Mouse (Mus musculus) lung, embryonic 15.5 days (tissue): ENCODE measurements at regions not wholly inside any gene's neighbourhood (a gene's known extent, or its start where the extent isn't known, plus 50 kb on each side); places are given as distances from the start of the nearest gene placed in this dataset. TPM values are rescaled to one million over a fixed set of nuclear protein-coding genes. Genes with fewer than 3 reads are reported as not detected.

Experiments
- ATAC-seq: fragments of 200-750 bp; cut with Nextera tagmentation; 2 replicates; pipeline ENCODE4 v1.8.0; 2017; ENCODE audit warnings: moderate number of reproducible peaks, borderline replicate concordance; ENCODE audit not compliant: low FRiP score, low TSS enrichment; ENCODE audit errors: extremely low read depth
- H3K27ac ChIP-seq: fragments of 300-500 bp; sonication (generic); 2 replicates; pipeline ENCODE4 v1.5.1; 2015; ENCODE audit warnings: moderate library complexity, mild to moderate bottlenecking, inconsistent platforms
- H3K27me3 ChIP-seq: fragments of 300-500 bp; sonication (generic); 2 replicates; pipeline ENCODE4 v1.6.1; 2015; ENCODE audit warnings: inconsistent platforms
- H3K36me3 ChIP-seq: fragments of 300-500 bp; sonication (generic); 2 replicates; pipeline ENCODE4 v1.6.1; 2015; ENCODE audit warnings: inconsistent platforms
- H3K4me1 ChIP-seq: fragments of 300-500 bp; sonication (generic); 2 replicates; pipeline ENCODE4 v1.6.1; 2015; ENCODE audit warnings: inconsistent platforms
- H3K4me2 ChIP-seq: fragments of 300-500 bp; sonication (generic); 2 replicates; pipeline ENCODE4 v1.6.1; 2015; ENCODE audit warnings: inconsistent platforms, mild to moderate bottlenecking, moderate library complexity
- H3K4me3 ChIP-seq: fragments of 300-500 bp; sonication (generic); 2 replicates; pipeline ENCODE4 v1.5.1; 2015; ENCODE audit warnings: mild to moderate bottlenecking, inconsistent platforms
- H3K9ac ChIP-seq: fragments of 300-500 bp; sonication (generic); 2 replicates; pipeline ENCODE4 v1.6.1; 2015; ENCODE audit warnings: inconsistent platforms
- H3K9me3 ChIP-seq: fragments of 300-500 bp; sonication (generic); 2 replicates; pipeline ENCODE4 v1.6.1; 2016; ENCODE audit warnings: inconsistent platforms
- WGBS: fragments of 180-500 bp; shearing (Covaris S2); methylation state at CpG from one replicate; pipeline ENCODE4 v1.1.7; 2015; 5-methylcytosine and 5-hydroxymethylcytosine counted together
- microRNA-seq: library from miRNA; unstranded; fragments of <30 nt; microRNA quantifications from one replicate; pipeline ENCODE4, GENCODE M21; 2016

DNA sequence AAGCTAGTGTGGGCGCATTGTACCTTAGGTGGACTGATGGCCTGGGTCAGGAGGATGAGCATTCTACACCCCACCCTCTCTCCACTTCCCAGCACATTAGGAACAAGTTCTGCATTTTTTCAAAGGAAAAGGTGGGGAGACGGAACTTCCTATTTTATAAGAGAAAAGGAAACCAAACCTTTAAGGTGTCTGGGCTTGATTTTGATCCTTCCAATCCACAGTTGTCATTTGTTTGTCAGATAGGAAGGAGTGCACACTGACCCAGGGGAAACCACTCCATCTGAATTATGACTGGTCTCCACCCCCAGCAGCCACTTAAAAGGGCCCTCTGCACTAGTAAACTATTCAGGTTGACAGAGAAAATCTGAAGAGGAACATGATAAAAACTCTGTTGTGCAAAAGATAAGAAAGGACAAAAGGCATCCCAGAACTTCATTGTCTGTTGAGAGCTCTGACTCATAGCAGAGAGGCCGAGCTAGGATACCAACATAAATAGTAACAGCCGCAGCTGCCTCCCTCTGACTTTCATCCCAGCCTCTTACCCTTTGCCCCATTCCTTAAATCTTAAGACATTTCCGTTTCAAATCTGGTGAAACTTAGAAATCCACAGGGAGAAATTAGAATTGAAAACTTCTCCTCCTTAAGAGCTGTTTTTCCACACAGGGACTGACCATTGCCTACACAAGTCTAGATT, 54.2 kb upstream of the Adgrl4 start:
- no peaks in the 10 kb centered on the region for H3K36me3 ChIP-seq
- H3K27me3 ChIP-seq: no peaks in the 10 kb centered on the region
- WGBS: 41% methylated on average over 5 of the region's 5 CpGs
- H3K9ac ChIP-seq: no peak overlapping the region
- no peaks in the 10 kb centered on the region for H3K9me3 ChIP-seq
- no peaks in the 10 kb centered on the region for H3K4me1 ChIP-seq
- no peak overlapping the region for H3K4me3 ChIP-seq
- no peak for ATAC-seq
- no peak overlapping the region for H3K27ac ChIP-seq
- H3K4me2 ChIP-seq: no peak overlapping the region

DNA sequence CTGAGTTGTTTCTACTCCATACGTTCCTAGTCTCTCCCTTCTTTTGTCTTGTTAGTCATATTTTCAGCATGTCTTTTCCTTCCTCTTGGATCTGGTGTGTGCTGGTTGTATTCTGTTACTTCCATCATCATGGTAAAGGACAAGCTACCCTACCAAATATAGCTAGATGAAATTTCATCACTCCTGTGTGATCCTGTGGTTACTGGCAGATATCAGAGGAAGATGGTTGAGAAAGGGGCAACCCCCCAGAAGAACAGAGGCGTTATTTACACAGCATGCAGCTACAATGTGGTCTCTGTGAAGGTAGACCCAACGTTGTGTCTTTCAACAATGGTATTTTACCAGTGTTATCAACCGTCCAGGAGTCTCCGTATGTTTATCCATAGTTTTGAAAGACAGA, 52.8 kb upstream of the Adgrl4 start:
- H3K4me3 ChIP-seq: no peak overlapping the region
- no peak overlapping the region for H3K4me2 ChIP-seq
- WGBS: 73% methylated on average over 5 of the region's 5 CpGs
- H3K9me3 ChIP-seq: no peaks in the 10 kb centered on the region
- no peak for ATAC-seq
- H3K27me3 ChIP-seq: no peaks in the 10 kb centered on the region
- no peaks in the 10 kb centered on the region for H3K36me3 ChIP-seq
- no peak overlapping the region for H3K27ac ChIP-seq
- H3K9ac ChIP-seq: no peak overlapping the region
- H3K4me1 ChIP-seq: no peaks in the 10 kb centered on the region

DNA sequence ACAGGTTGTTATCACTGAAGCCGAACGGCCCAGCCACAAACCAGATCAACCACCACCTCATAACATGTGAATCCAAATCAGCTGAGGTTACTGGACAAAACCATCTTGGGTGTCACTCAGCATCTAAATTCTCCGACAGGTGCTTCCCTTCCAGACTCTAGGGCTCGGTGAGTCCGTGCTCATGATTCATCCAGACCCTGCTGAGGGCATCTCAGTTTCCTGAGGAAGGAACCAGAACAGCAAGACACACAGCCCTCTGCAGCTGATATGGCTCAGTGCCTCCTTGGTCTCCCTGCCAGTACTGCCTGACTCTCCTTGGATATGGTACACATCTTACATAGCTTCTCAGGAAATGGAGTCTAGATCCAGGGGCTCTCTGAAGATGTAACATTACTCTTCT, 51.6 kb upstream of the Adgrl4 start:
- H3K9ac ChIP-seq: no peak overlapping the region
- no peaks in the 10 kb centered on the region for H3K27me3 ChIP-seq
- H3K9me3 ChIP-seq: no peaks in the 10 kb centered on the region
- ATAC-seq: no peak
- H3K4me3 ChIP-seq: no peak overlapping the region
- no peak overlapping the region for H3K27ac ChIP-seq
- 69% methylated on average over 5 of the region's 5 CpGs for WGBS
- H3K4me2 ChIP-seq: no peak overlapping the region
- no peaks in the 10 kb centered on the region for H3K4me1 ChIP-seq
- no peaks in the 10 kb centered on the region for H3K36me3 ChIP-seq

Small RNA genes in the stretch of these regions (microRNA-seq; reads per million reads assigned to microRNA genes)
- gene Mir3963: not detected
